Mouse (Mus musculus) cerebellum, adult 9-10 months (tissue): Measurements from ENCODE around the gene Vmn1r23.
"Not testable (repeated sequence)": the region's sequence is repeated elsewhere in the genome, so short reads cannot be mapped to it uniquely, and the experiment has no call there.

ENCODE experiments used
- DNase-seq: peaks from one replicate; pipeline ENCODE4 v3.0.0; 2022

The Vmn1r23 gene

GRCm38 (mm10) chr6:57926738-57927137 lies at the start of gene Vmn1r23:
TSS of gene Vmn1r23 (minus strand) at chr6:57926838.
- no peak for DNase-seq

GRCm38 (mm10) chr6:57961403-57961802 lies 34.8 kb upstream of the Vmn1r23 start, which contains the start of gene Vmn1r24:
TSS of gene Vmn1r24 (minus strand) at chr6:57961503.
- DNase-seq, result not testable (repeated sequence)

- DNase-seq, result no peak
Observed at GRCm38 (mm10) chr6:57907928-57908327, 18.7 kb downstream of the Vmn1r23 start, which contains the start of gene Vmn1r22. TSS of gene Vmn1r22 (minus strand) at chr6:57908028.
